Mouse (Mus musculus) heart, adult 18-20 months (tissue): Measurements from ENCODE around the gene Kmt2e. TPM values are rescaled to one million over a fixed set of nuclear protein-coding genes. Genes with fewer than 3 reads are reported as not detected.

Experiments used
- DNase-seq, 2 experiments: peaks; one replicate each; pipeline ENCODE4 v3.0.0; 2021 to 2022; ENCODE audit warnings: mixed read lengths in 1 of 2
- total RNA-seq, 2 experiments: library from RNA; stranded (reverse); gene quantifications; 2 replicates each; pipeline ENCODE4 v1.2.3; 2021

Kmt2e gene
- total RNA-seq, 2 experiments from 2014 or later = 40.6 to 45.0 TPM

GRCm38 (mm10) chr5:23410040-23410717 lies 24.1 kb upstream of the Kmt2e start:
- DNase-seq = peak; percentile 79 to 88

- peak in 1 of 2 experiments; percentile 42 for DNase-seq
These were observed 23.5 kb upstream of the Kmt2e start for GRCm38 (mm10) chr5:23410718-23411101.

GRCm38 (mm10) chr5:23411640-23412039 lies 22.6 kb upstream of the Kmt2e start:
- no peak for DNase-seq

- DNase-seq = no peak
These were observed 21.8 kb upstream of the Kmt2e start for GRCm38 (mm10) chr5:23412247-23412948.

GRCm38 (mm10) chr5:23413058-23413457 lies 21.2 kb upstream of the Kmt2e start:
- peak; percentile 56 to 75 for DNase-seq

- peak; percentile 80 to 86 for DNase-seq
These were observed 20.4 kb upstream of the Kmt2e start for GRCm38 (mm10) chr5:23413575-23414470.

- peak; percentile 50 to 56 for DNase-seq
These were observed 19.6 kb upstream of the Kmt2e start for GRCm38 (mm10) chr5:23414490-23415126.

GRCm38 (mm10) chr5:23415571-23416285 lies 18.5 kb upstream of the Kmt2e start:
- DNase-seq = peak; percentile 54 to 86

GRCm38 (mm10) chr5:23416286-23416643 lies 18.0 kb upstream of the Kmt2e start:
- DNase-seq = peak in 1 of 2 experiments; percentile 51

GRCm38 (mm10) chr5:23417716-23418115 lies 16.5 kb upstream of the Kmt2e start:
- DNase-seq = no peak

GRCm38 (mm10) chr5:23418147-23418781 lies 16.0 kb upstream of the Kmt2e start:
- peak; percentile 92 to 95 for DNase-seq

- DNase-seq = peak in 1 of 2 experiments; percentile 55
These were observed 15.2 kb upstream of the Kmt2e start for GRCm38 (mm10) chr5:23418797-23419595.

- DNase-seq = no peak
These were observed 14.5 kb upstream of the Kmt2e start for GRCm38 (mm10) chr5:23419616-23420170.

GRCm38 (mm10) chr5:23420410-23420809 lies 13.8 kb upstream of the Kmt2e start:
- no peak for DNase-seq

- no peak for DNase-seq
These were observed 12.8 kb upstream of the Kmt2e start for GRCm38 (mm10) chr5:23421440-23421839.

- no peak for DNase-seq
These were observed 11.2 kb upstream of the Kmt2e start for GRCm38 (mm10) chr5:23423036-23423435.

- no peak for DNase-seq
These were observed 6.7 kb upstream of the Kmt2e start for GRCm38 (mm10) chr5:23427501-23427900.

- DNase-seq = no peak
These were observed 3.0 kb upstream of the Kmt2e start for GRCm38 (mm10) chr5:23431070-23431864.
